Mouse (Mus musculus) E14TG2a.4 (cell line): ENCODE data around the gene Chit1.

ENCODE experiments used
- CTCF ChIP-seq: conservative IDR thresholded peaks from 2 replicates; pipeline ENCODE4 v1.5.1; 2014; ENCODE audit warnings: low read length
- NANOG ChIP-seq: IDR thresholded peaks from 2 replicates; pipeline ENCODE4 v1.6.1; 2014; ENCODE audit warnings: borderline replicate concordance, low read length, mixed read lengths

GRCm38 (mm10) chr1:134061915-134062314, 49.1 kb upstream of the Chit1 start:
- TF ChIP-seq CTCF (no peak), NANOG (no peak)
